Mouse (Mus musculus) limb, embryonic 14.5 days (tissue): ENCODE data around the gene Ang. TPM values are rescaled to one million over a fixed set of nuclear protein-coding genes. Genes with fewer than 3 reads are reported as not detected.

Experiments
- ATAC-seq: fragments of 200-750 bp; cut with Nextera tagmentation; 2 replicates; pipeline ENCODE4 v1.8.0; 2017; ENCODE audit warnings: low read depth, moderate number of reproducible peaks, moderate TSS enrichment; ENCODE audit not compliant: low FRiP score
- DNase-seq: peaks from one replicate; pipeline ENCODE4 v3.0.0-alpha.2; 2015; ENCODE audit warnings: low spot score
- H3K27ac ChIP-seq: fragments of 300-500 bp; sonication (generic); replicated peaks from 2 replicates; pipeline ENCODE4 v1.5.1; 2014; ENCODE audit warnings: low read depth, mild to moderate bottlenecking, low read length, moderate library complexity, mixed read lengths
- H3K27me3 ChIP-seq: fragments of 300-500 bp; sonication (generic); 2 replicates; pipeline ENCODE4 v1.6.1; 2014; ENCODE audit warnings: low read length, mixed read lengths; ENCODE audit not compliant: control insufficient read depth, insufficient read depth
- H3K36me3 ChIP-seq: fragments of 300-500 bp; sonication (generic); 2 replicates; pipeline ENCODE4 v1.6.1; 2014; ENCODE audit warnings: mild to moderate bottlenecking, low read length, moderate library complexity, mixed read lengths; ENCODE audit not compliant: control insufficient read depth, insufficient read depth
- H3K4me1 ChIP-seq: fragments of 300-500 bp; sonication (generic); 2 replicates; pipeline ENCODE4 v1.6.1; 2014; ENCODE audit warnings: antibody characterized with exemption, low read length, mixed read lengths; ENCODE audit not compliant: control insufficient read depth, insufficient read depth
- H3K4me2 ChIP-seq: fragments of 300-500 bp; sonication (generic); replicated peaks from 2 replicates; pipeline ENCODE4 v1.6.1; 2014; ENCODE audit warnings: low read depth, mild to moderate bottlenecking, low read length, moderate library complexity; ENCODE audit not compliant: severe bottlenecking
- H3K4me3 ChIP-seq: fragments of 300-500 bp; sonication (generic); replicated peaks from 2 replicates; pipeline ENCODE4 v1.5.1; 2014; ENCODE audit warnings: low read length
- H3K9ac ChIP-seq: fragments of 300-500 bp; sonication (generic); 2 replicates; pipeline ENCODE4 v1.6.1; 2014; ENCODE audit warnings: mild to moderate bottlenecking, low read depth, low read length, moderate library complexity; ENCODE audit not compliant: severe bottlenecking
- H3K9me3 ChIP-seq: fragments of 300-500 bp; sonication (generic); 2 replicates; pipeline ENCODE4 v1.6.1; 2016; ENCODE audit warnings: low read length; ENCODE audit not compliant: control insufficient read depth
- POLR2A ChIP-seq: fragments of 200-500 bp; IDR thresholded peaks from 2 replicates; pipeline ENCODE4 v1.8.0; 2012; ENCODE audit warnings: inconsistent platforms, mild to moderate bottlenecking, moderate library complexity, borderline replicate concordance; ENCODE audit not compliant: insufficient read depth, insufficient read length; ENCODE audit errors: extremely low read depth
- WGBS: fragments of 180-500 bp; shearing (Covaris S2); extraction: QIAGEN DNeasy Blood & Tissue Kit; methylation state at CpG from one replicate; pipeline ENCODE4 v1.1.7; 2014; 5-methylcytosine and 5-hydroxymethylcytosine counted together
- polyA plus RNA-seq, 2 experiments: library from polyadenylated mRNA; depleted of rRNA in 1 of 2; stranded (reverse) in 1 of 2; unstranded in 1 of 2; fragments of >200 nt; fragmentation: Nextera tagmentation in 1 of 2; extraction: Ambion mirVana in 1 of 2; gene quantifications; 2 replicates each; pipeline versions ENCODE4 v1.2.1 to v1.2.3; 2012 to 2014

The Ang gene
- polyA plus RNA-seq, 2 experiments = 7.3 to 13.6 TPM

DNA sequence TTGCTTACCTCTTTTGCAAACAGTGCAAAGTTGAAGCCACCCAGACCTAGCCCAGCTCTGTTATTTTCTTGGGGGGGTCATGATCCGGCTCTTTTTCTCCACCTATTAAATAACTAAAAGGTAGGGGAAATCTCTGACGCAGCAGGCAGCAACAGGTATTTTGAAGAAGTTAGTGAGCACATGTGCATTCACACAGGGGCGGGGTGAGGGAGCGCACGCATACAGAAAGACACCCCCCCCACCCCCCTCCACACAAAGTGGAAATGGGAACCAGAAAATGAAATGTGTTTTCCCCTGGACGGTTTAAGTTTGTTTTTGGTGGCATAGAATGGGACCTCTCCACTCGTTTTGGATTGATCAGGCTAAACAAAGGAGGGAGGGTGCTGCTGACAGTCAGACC is 7.1 kb upstream of the Ang start:
- WGBS = 10% methylated on average over 7 of the region's 7 CpGs
- Histone ChIP-seq H3K36me3 (no peaks in the 10 kb centered on the region), H3K4me1 (no peaks in the 10 kb centered on the region), H3K27ac (no peak overlapping the region), H3K9ac (no peak overlapping the region), H3K4me2 (peak overlapping the region; percentile 75), H3K9me3 (no peaks in the 10 kb centered on the region), H3K4me3 (peak overlapping the region; percentile 47), H3K27me3 (peaks cover 7% of the 10 kb centered on the region; the same call in 1 of the 2 replicates)
- no peak for ATAC-seq
- TF ChIP-seq POLR2A = no peak
- DNase-seq = no peak

DNA sequence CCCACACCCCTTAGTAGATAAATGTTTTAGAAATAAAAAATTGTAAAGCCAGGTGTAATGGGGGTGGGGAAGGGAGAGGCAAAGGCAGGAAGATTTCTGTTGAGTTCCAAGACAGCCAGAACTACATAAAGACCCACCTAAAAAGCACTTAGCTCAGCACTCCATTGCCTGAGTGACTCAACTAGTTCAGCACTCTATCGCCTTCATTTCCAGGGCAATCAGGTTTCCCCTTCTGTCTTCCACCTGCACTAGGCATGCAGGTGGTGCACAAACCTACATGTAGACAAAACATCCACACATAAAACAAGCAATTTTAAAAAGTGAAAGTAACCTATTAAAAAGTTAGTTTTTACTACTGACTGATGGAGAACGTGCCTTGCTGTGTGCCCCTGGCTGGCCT is 5.9 kb upstream of the Ang start:
- DNase-seq = no peak

DNA sequence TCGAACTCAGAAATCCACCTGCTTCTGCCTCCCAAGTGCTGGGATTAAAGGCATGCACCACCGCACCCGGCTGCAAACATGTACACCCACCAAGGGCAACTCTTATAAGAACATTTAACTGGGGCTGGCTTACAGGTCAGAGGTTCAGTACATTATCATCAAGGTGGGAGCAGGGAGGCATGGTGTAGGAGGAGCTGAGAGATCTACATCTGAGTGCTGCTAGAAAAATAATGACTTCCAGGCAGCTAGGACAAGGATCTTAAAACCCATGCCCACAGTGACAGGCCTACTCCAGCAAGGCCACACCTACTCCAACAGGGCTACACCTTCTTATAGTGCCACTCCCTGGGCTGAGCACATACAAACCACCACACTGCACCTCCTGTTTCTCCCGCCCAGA is 5.0 kb upstream of the Ang start:
- Histone ChIP-seq H3K4me2 (no peak overlapping the region), H3K4me3 (no peak overlapping the region), H3K27me3 (peaks cover 7% of the 10 kb centered on the region; the same call in 1 of the 2 replicates), H3K9me3 (no peaks in the 10 kb centered on the region), H3K4me1 (no peaks in the 10 kb centered on the region), H3K9ac (no peak overlapping the region), H3K27ac (no peak overlapping the region), H3K36me3 (no peaks in the 10 kb centered on the region)
- 69% methylated on average over 4 of the region's 4 CpGs for WGBS
- TF ChIP-seq POLR2A = no peak
- DNase-seq (no peak), ATAC-seq (no peak)

More for the DNA sequence above, 5.9 kb upstream of the Ang start:
- H3K27ac ChIP-seq = no peak overlapping the region
- no peaks in the 10 kb centered on the region for H3K36me3 ChIP-seq
- no peak overlapping the region for H3K4me3 ChIP-seq
- no peak overlapping the region for H3K9ac ChIP-seq
- TF ChIP-seq POLR2A = no peak
- H3K27me3 ChIP-seq = peaks cover 7% of the 10 kb centered on the region; the same call in 1 of the 2 replicates
- no peak for ATAC-seq
- no peaks in the 10 kb centered on the region for H3K9me3 ChIP-seq
- 67% methylated on average over 2 of the region's 2 CpGs for WGBS
- H3K4me1 ChIP-seq = no peaks in the 10 kb centered on the region
- H3K4me2 ChIP-seq = no peak overlapping the region

DNA sequence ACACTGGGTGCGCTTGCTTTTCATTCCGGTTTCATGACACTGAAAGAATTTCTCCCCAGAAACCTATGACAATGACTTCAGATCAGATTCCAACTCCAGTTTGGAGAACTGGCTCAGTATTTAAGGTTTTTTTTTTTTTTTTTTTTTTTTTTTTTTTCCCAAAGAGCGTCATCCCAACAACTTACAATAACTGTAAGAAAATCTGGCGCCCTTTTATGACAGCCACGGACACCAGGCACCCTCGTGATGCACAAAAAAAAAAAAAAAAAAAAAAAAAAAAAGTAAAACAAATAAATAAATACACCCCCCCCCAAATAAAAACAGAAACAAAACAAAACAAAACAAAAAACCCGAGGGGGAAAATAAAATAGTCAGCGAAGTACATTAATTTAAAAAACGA is 3.2 kb upstream of the Ang start:
- peak overlapping the region; percentile 66 for H3K4me3 ChIP-seq
- H3K27ac ChIP-seq = no peak overlapping the region
- no peaks in the 10 kb centered on the region for H3K9me3 ChIP-seq
- no peak for DNase-seq
- no peak overlapping the region for H3K9ac ChIP-seq
- H3K4me1 ChIP-seq = no peaks in the 10 kb centered on the region
- 13% methylated on average over 9 of the region's 9 CpGs for WGBS
- ATAC-seq = no peak
- no peak for TF ChIP-seq POLR2A
- H3K4me2 ChIP-seq = peak overlapping the region; percentile 69
- peaks cover under 1% of the 10 kb centered on the region; the same call in 1 of the 2 replicates for H3K27me3 ChIP-seq
- no peaks in the 10 kb centered on the region for H3K36me3 ChIP-seq

DNA sequence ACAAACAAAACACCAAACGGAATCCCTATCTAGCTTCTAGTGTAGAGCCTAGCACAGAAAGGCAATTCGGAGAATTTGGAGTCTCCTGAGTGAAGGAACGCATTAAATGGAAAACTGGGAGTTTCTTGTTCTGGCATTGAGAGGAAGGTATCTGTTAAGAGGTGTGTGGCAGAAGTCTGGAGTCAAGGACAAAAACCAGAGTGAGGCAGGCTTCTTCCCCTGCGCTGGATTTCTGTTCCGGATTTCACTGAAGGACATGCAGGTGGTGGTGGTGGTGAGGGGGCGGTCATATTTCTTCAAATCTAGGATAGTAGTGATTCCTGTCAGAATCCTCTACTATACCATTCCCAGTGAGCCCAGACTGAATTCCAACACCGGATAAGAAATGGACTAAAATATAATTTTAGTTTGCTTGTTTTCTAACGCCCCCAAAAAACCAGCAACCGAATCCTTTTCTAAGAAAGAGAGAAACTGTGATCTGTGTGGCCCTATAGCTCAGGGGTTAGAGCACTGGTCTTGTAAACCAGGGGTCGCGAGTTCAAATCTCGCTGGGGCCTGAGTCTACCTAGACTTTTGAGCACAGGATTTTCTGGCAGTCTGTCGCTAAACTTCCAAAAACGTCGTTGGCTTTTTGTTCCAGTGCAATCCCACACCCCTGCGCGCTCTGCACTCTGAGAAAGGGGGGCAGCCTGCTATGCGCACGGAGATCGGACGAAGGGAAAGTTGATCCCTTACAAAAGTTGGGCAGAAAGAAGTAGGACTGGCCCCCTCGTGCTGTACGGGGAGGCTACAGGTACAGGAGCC is 2.6 kb upstream of the Ang start:
- Histone ChIP-seq H3K27ac (peak overlapping the region; percentile 71), H3K36me3 (no peaks in the 10 kb centered on the region), H3K4me2 (peak overlapping the region; percentile 69), H3K4me3 (peak overlapping the region; percentile 66), H3K9ac (peak overlapping the region; percentile 58), H3K9me3 (no peaks in the 10 kb centered on the region), H3K27me3 (no peaks in the 10 kb centered on the region; the same call in 1 of the 2 replicates), H3K4me1 (no peaks in the 10 kb centered on the region)
- no peak for TF ChIP-seq POLR2A
- DNase-seq (peak; percentile 88), ATAC-seq (peak; percentile 27)
- WGBS = under 1% methylated on average over 23 of the region's 23 CpGs
